Mouse (Mus musculus): Measurements from ENCODE around the gene Bckdk. TPM values are rescaled to one million over a fixed set of nuclear protein-coding genes. Genes with fewer than 3 reads are reported as not detected.
"Not testable (repeated sequence)": the region's sequence is repeated elsewhere in the genome, so short reads cannot be mapped to it uniquely, and the experiment has no call there.

The Bckdk gene
- total RNA-seq, 2 experiments from 2014 or later: 102 to 113 TPM

DNA sequence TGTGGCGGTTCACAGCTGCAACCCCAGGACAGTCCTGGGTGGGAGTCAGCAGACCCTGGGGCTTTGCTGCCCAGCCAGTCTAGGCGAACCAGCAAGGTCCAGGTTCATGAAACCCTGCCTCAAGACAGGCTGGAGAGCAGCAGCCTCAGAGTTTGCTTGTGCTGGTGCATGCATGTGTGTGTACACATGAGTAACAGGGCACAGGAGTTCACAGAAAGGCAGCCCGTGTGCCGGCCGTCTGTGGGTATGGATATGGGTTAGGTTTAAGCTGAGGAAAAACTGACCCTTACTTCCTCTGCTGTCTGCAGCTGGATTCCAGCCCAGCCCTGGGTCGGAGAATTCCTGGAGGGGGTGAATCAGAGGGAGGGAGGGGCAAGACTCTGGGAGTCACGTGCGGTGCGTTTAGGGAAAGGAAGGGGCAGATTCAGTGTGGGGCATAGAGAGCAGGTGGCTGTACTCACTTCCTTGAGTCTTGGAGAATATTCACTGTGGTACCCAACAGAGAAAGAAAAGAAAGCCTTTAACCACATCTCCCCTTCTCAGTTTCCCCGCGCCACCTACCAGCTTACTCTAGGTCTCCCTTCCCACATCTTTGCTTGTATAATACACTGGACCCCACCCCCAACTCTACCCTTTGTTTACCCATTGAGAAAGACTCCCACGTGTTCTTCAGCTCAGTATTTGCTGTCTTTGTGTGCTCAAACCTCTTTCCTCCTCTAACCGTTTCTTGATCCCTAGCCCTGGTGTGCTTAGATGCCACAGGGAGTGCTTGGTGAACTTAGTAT is 27.7 kb downstream of the Bckdk start:
- peak; percentile 45 for DNase-seq

DNA sequence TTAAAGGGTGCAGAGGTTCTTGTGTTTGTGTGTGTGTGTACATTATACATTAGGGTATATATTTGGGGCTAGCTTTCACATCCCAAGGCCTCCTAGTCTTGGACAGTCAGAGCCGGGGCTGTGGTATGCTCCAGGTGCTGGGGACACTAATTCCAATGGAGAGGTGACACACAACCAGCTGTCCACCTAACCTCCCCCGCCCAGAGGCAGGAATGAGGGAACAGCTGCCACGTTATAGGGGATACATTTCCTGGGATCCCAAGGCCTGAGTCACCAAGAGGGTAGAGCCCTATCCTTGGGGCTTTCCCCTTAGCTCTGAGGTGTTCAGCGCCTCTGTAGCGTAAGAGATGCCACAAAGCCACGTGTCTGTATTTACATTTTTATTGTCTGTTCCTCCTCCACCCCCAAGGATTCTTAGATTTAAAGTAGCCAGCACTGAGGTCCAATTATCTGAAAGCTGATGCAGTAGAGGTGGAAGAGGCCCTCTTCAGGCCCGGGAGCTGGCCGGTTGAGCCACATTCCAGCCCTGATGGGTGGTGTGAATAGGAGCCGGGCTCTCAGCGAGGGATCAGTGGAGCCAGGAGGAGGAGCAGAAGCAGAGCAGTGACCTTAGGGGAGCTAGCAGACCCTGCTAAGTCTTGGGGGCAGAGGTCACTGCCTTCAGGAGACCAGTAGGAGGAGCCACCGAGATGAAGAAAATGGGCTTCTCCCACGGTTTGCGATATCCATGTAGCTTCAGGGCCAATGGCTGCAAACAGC is 28.6 kb downstream of the Bckdk start:
- no peak for DNase-seq

GRCm38 (mm10) chr7:127934075-127934474 is 30.2 kb downstream of the Bckdk start:
- no peak for DNase-seq

- peak; percentile 97 for DNase-seq
These were observed 31.3 kb downstream of the Bckdk start for GRCm38 (mm10) chr7:127935028-127935722.

- DNase-seq: no peak
These were observed 31.9 kb downstream of the Bckdk start for GRCm38 (mm10) chr7:127935748-127936159.

DNA sequence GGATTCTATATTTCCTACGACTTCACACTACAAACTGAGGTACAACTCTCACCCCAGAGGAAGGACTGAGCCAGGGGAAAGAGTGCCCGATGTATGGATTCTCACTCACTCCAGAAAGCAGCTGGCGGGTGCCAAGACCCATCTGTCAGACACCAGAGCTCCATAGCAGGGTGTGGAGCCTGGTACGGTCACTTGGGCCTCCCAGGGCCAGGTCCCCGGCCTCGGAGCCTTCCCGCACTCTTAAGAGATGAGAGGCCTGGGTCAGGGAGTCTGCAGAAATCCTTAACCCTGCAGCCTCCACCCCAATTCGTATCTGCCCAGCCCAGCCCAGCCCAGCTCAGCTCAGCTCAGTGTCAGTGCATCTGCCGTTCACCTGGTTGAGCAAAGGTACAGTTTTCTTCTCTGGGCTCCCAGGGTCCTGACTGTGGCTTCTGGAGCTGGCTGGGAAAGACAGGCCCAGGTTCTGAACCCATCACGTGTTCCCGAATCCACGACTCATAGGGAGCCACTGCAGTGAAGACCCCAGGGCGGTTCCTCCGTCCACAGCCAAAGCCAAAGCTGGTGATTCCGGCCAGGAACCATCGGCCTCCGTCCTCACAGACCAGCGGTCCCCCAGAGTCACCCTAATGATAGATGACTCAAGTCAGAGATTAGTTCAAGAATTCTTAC is 32.5 kb downstream of the Bckdk start:
- no peak for DNase-seq

DNA sequence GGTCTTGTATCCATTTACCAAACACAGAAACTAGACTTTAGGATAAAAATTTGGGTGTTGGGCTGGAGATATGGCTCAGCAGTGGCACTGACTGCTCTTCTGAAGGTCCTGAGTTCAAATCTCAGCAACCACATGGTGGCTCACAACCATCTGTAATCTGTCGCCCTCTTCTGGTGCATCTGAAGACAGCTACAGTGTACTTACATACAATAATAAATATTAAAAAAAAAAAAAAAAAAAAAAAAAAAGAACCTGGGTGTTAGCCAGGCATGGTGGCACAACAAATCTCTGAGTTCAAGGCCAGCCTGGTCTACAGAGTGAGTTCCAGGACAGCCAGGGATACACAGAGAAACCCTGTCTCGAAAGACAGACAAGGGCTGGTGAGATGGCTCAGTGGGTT is 38.2 kb downstream of the Bckdk start:
- DNase-seq: not testable (repeated sequence)

- DNase-seq: peak; percentile 59
These were observed 40.7 kb downstream of the Bckdk start for GRCm38 (mm10) chr7:127944614-127945013.

DNA sequence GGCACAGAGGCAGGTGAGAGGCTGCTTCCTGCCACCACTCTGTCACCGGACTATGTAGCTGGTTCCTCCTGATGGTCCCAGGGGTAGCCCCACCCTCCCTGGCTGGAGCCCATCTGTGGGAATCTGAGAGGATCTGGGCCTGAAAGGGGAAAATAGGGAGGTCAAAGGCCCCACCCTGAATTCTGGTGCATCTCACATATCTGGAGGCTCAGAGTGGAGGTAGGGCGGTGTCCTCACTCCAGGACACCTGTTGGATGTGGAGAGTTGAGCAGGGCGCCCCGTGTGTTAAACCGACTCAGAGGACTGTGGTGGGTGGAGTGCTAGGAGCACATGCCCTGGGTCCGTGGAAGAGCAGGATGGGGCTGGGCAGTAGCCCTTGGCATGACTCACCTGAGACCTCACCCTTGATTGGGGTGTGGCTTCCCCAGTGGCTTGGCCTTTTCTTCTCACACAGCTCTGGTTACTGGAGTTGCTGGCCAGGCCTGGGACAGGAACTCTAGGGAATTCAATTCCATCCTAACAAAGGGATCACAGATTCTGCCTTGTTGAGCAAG is 42.7 kb downstream of the Bckdk start, which contains the start of gene Prss36:
TSS of gene Prss36 (minus strand) at position 256 of the 554 bp plus-strand sequence.
- no peak for DNase-seq

DNA sequence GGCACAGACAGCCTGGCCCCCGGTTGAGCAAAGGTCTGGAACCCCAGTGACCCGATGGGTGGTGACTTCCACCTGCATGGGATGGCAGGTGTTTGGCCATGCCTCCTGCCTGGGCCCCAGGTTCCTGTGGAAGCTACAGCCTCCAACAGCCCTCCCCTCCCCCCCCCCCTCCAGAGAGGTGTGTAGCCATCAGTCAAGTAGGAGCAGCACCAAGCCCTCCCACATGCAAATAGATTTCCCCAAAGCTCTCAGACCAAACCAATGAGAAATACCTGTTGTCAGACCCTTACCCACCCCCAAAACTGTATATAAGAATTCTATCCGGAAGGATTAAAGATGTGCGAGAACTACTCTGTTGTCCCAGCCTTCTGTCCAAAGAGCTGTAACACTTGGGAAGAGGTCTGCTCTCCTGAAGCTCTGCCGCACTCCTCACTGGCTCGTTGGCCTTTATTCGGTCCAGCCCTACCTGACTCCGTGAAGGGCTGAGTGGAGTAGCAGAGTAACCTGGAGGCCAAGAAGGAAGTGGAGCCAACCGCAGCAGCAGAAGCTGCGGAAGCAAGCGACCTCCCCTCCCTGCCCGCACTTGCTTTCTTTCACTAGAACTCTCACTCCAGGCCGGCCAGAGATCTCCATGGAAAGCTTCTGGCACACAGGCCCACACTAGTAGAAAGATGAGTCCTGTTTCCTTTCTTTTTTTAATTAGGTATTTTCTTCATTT is 49.1 kb downstream of the Bckdk start:
- no peak for DNase-seq

DNA sequence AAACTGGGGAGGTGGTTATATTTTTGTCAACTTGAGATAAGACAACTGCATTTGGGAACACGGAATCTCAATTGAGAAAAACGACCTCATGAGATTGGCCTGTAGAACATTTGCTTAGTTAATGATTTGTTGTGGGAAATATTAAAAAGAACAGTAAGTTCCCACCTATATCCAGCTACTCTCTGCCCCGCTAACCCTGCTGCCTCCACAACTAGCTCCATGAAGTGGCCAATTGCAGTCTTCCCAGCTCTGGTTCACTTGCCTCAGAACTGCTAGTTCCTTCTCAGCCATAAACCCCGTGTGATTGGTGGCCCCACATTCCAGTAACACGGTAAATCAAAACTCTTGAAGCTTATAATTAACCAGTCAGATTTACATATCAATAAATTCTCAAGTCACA is 55.5 kb downstream of the Bckdk start:
- no peak for DNase-seq

Other genes with a start within 250 kb of the Bckdk start
- 10 to 100 TPM; 67.6 to 71.1 TPM for gene Bcl7c, start 195.1 kb upstream of the Bckdk start, total RNA-seq (2021)
- 1 to 10 TPM; 3.4 to 4.0 TPM for gene Ctf1, start 191.3 kb upstream of the Bckdk start, total RNA-seq (2021)
- not detected for gene Ctf2, start 171.9 kb upstream of the Bckdk start, total RNA-seq (2021)
- gene Fbxl19, start 159.5 kb upstream of the Bckdk start, total RNA-seq (2021): 1 to 10 TPM; 6.0 TPM
- gene Orai3, start 134.3 kb upstream of the Bckdk start, total RNA-seq (2021): 10 to 100 TPM; 14.7 to 14.8 TPM
- 10 to 100 TPM; 30.8 to 32.0 TPM for gene Setd1a, start 127.4 kb upstream of the Bckdk start, total RNA-seq (2021)
- gene Gm49388, start 118.5 kb upstream of the Bckdk start, total RNA-seq (2021): 1 to 10 TPM; 3.0 to 3.2 TPM
- 10 to 100 TPM in 1 of 2 experiments, 1 to 10 TPM in 1; 9.6 to 10.3 TPM for gene Hsd3b7, start 103.5 kb upstream of the Bckdk start, total RNA-seq (2021)
- gene Stx4a, start 79.8 kb upstream of the Bckdk start, total RNA-seq (2021): 10 to 100 TPM; 67.1 to 75.3 TPM
- 1 to 10 TPM in 1 of 2 experiments, under 1 TPM in 1; 0.90 to 1.2 TPM for gene Stx1b, start 79.5 kb upstream of the Bckdk start, total RNA-seq (2021)
- 10 to 100 TPM; 24.3 to 25.2 TPM for gene Zfp646, start 27.9 kb upstream of the Bckdk start, total RNA-seq (2021)
- 1 to 10 TPM; 7.7 to 8.9 TPM for gene Zfp668, start 27.3 kb upstream of the Bckdk start, total RNA-seq (2021)
- 1 to 10 TPM in 1 of 2 experiments, under 1 TPM in 1; 0.88 to 1.1 TPM for gene Prss53, start 13.1 kb upstream of the Bckdk start, total RNA-seq (2021)
- not detected for gene Gm21974, start 8.6 kb upstream of the Bckdk start, total RNA-seq (2021)
- 10 to 100 TPM; 30.3 to 32.0 TPM for gene Vkorc1, start 8.5 kb upstream of the Bckdk start, total RNA-seq (2021)
- gene Kat8, start 8.4 kb downstream of the Bckdk start, total RNA-seq (2021): 10 to 100 TPM; 13.0 to 13.9 TPM
- not detected for gene Prss8, start 26.0 kb downstream of the Bckdk start, total RNA-seq (2021)
- gene Prss36, start 42.6 kb downstream of the Bckdk start, total RNA-seq (2021): 1 to 10 TPM; 4.0 to 4.8 TPM
- gene Fus, start 63.4 kb downstream of the Bckdk start, total RNA-seq (2021): 100 to 1,000 TPM; 402 to 429 TPM
- gene Pycard, start 89.8 kb downstream of the Bckdk start, total RNA-seq (2021): 10 to 100 TPM; 28.1 to 31.9 TPM
- gene Trim72, start 99.9 kb downstream of the Bckdk start, total RNA-seq (2021): 10 to 100 TPM; 66.9 to 69.8 TPM
- 1 to 10 TPM; 1.8 to 2.5 TPM for gene Itgam, start 158.6 kb downstream of the Bckdk start, total RNA-seq (2021)
- gene Gm49368, start 158.6 kb downstream of the Bckdk start, total RNA-seq (2021): not detected
- under 1 TPM; 0.09 to 0.19 TPM for gene Itgax, start 225.5 kb downstream of the Bckdk start, total RNA-seq (2021)